Mouse (Mus musculus) MEL (cell line): ENCODE data around the gene Arel1. TPM values are rescaled to one million over a fixed set of nuclear protein-coding genes. Genes with fewer than 3 reads are reported as not detected.

ENCODE experiments used
- DNase-seq: peaks from one replicate; pipeline ENCODE4 v3.0.0; 2011; ENCODE audit warnings: low read depth, low spot score
- H3K27ac ChIP-seq: 2 replicates; pipeline ENCODE4 v1.5.1; 2012; ENCODE audit warnings: low read depth, mild to moderate bottlenecking, control low read depth, low read length, moderate library complexity; ENCODE audit not compliant: control insufficient read depth
- H3K27me3 ChIP-seq, 2 experiments: fragments of 150-350 bp in 1 of 2; sonication (generic) in 1 of 2; 2 replicates each; pipeline ENCODE4 v1.6.1; 2012; ENCODE audit warnings: low read length in 2 of 2, mild to moderate bottlenecking in 2 of 2, improper control_type of control experiment in 1 of 2, moderate library complexity in 1 of 2; ENCODE audit not compliant: insufficient read depth in 2 of 2, control insufficient read depth in 1 of 2
- H3K36me3 ChIP-seq, 2 experiments: 2 replicates each; pipeline ENCODE4 v1.6.1; 2012 to 2014; ENCODE audit warnings: low read length in 2 of 2, improper control_type of control experiment in 1 of 2, inconsistent platforms in 1 of 2, mild to moderate bottlenecking in 1 of 2; ENCODE audit not compliant: insufficient read depth in 2 of 2, control insufficient read depth in 1 of 2
- H3K4me1 ChIP-seq, 2 experiments: fragments of 150-350 bp in 1 of 2; sonication (generic) in 1 of 2; 2 replicates each; pipeline ENCODE4 v1.6.1; 2012; ENCODE audit warnings: low read length in 2 of 2, improper control_type of control experiment in 1 of 2, mild to moderate bottlenecking in 1 of 2; ENCODE audit not compliant: insufficient read depth in 2 of 2, control insufficient read depth in 1 of 2
- H3K4me3 ChIP-seq, 2 experiments: fragments of 150-350 bp in 1 of 2; sonication (generic) in 1 of 2; 2 replicates each; pipeline ENCODE4 v1.5.1; 2012; ENCODE audit warnings: low read depth in 2 of 2, low read length in 2 of 2, mild to moderate bottlenecking in 2 of 2, moderate library complexity in 2 of 2, control low read depth in 1 of 2, improper control_type of control experiment in 1 of 2; ENCODE audit not compliant: control insufficient read depth in 1 of 2, insufficient read depth in 1 of 2
- H3K79me2 ChIP-seq: 2 replicates; pipeline ENCODE4 v1.6.1; 2012; ENCODE audit warnings: mild to moderate bottlenecking, low read length, moderate library complexity; ENCODE audit not compliant: control insufficient read depth, poor library complexity, insufficient read depth
- H3K9ac ChIP-seq: 2 replicates; pipeline ENCODE4 v1.6.1; 2012; ENCODE audit warnings: low read depth, mild to moderate bottlenecking, control low read depth, low read length, moderate library complexity; ENCODE audit not compliant: control insufficient read depth, poor library complexity, severe bottlenecking
- H3K9me3 ChIP-seq: fragments of 150-350 bp; sonication (generic); replicated peaks from 2 replicates; pipeline ENCODE4 v1.6.1; 2012; ENCODE audit warnings: mild to moderate bottlenecking, low read length, improper control_type of control experiment, moderate library complexity; ENCODE audit not compliant: insufficient read depth
- CHD1 ChIP-seq: IDR thresholded peaks from 2 replicates; pipeline ENCODE4 v1.6.1; 2012; ENCODE audit warnings: low read depth, mild to moderate bottlenecking, inconsistent platforms, low read length, improper control_type of control experiment
- E2F4 ChIP-seq: IDR thresholded peaks from 2 replicates; pipeline ENCODE4 v1.6.1; 2011; ENCODE audit warnings: low read depth, low read length, improper control_type of control experiment, borderline replicate concordance
- ETS1 ChIP-seq: IDR thresholded peaks from 2 replicates; pipeline ENCODE4 v1.6.1; 2012; ENCODE audit warnings: low read depth, mild to moderate bottlenecking, inconsistent platforms, low read length, improper control_type of control experiment, moderate library complexity
- HCFC1 ChIP-seq: IDR thresholded peaks from 2 replicates; pipeline ENCODE4 v1.6.1; 2012; ENCODE audit warnings: low read depth, mild to moderate bottlenecking, inconsistent platforms, low read length, improper control_type of control experiment, moderate library complexity
- KAT2A ChIP-seq: conservative IDR thresholded peaks from 2 replicates; pipeline ENCODE4 v1.6.1; 2012; ENCODE audit warnings: low read depth, low read length, improper control_type of control experiment, inconsistent platforms
- MAZ ChIP-seq: IDR thresholded peaks from 2 replicates; pipeline ENCODE4 v1.6.1; 2012; ENCODE audit warnings: low read depth, mild to moderate bottlenecking, inconsistent platforms, low read length, improper control_type of control experiment
- MEF2A ChIP-seq: IDR thresholded peaks from 2 replicates; pipeline ENCODE4 v1.6.1; 2014; ENCODE audit warnings: low read depth, mild to moderate bottlenecking, inconsistent platforms, low read length, improper control_type of control experiment; ENCODE audit not compliant: poor library complexity, insufficient replicate concordance, severe bottlenecking; ENCODE audit errors: extremely low read depth
- MYC ChIP-seq: IDR thresholded peaks from 2 replicates; pipeline ENCODE4 v1.6.1; 2011; ENCODE audit warnings: low read depth, mild to moderate bottlenecking, low read length, improper control_type of control experiment, moderate library complexity
- NELFE ChIP-seq: IDR thresholded peaks from 2 replicates; pipeline ENCODE4 v1.6.1; 2011; ENCODE audit warnings: low read depth, low read length, improper control_type of control experiment
- POLR2A ChIP-seq, 2 experiments: IDR thresholded peaks; 2 replicates each; pipeline ENCODE4 v1.6.1; 2011 to 2012; ENCODE audit warnings: low read length in 2 of 2, mild to moderate bottlenecking in 2 of 2, control low read depth in 1 of 2, improper control_type of control experiment in 1 of 2, low read depth in 1 of 2, moderate library complexity in 1 of 2; ENCODE audit not compliant: control insufficient read depth in 1 of 2, insufficient read depth in 1 of 2, poor library complexity in 1 of 2
- SIN3A ChIP-seq: IDR thresholded peaks from 2 replicates; pipeline ENCODE4 v1.6.1; 2012; ENCODE audit warnings: low read length, improper control_type of control experiment, inconsistent platforms
- TAL1 ChIP-seq: IDR thresholded peaks from 2 replicates; pipeline ENCODE4 v1.6.1; 2012; ENCODE audit warnings: mild to moderate bottlenecking, inconsistent platforms, low read length, moderate library complexity, mixed read lengths
- USF2 ChIP-seq, 2 experiments: IDR thresholded peaks; 2 replicates each; pipeline ENCODE4 v1.6.1; 2011 to 2012; ENCODE audit warnings: improper control_type of control experiment in 2 of 2, low read length in 2 of 2, borderline replicate concordance in 1 of 2, inconsistent platforms in 1 of 2, low read depth in 1 of 2, mild to moderate bottlenecking in 1 of 2; ENCODE audit not compliant: insufficient read depth in 1 of 2
- ZC3H11A ChIP-seq: IDR thresholded peaks from 2 replicates; pipeline ENCODE4 v1.6.1; 2012; ENCODE audit warnings: low read depth, mild to moderate bottlenecking, inconsistent platforms, low read length, improper control_type of control experiment
- ZNF384 ChIP-seq: IDR thresholded peaks from 2 replicates; pipeline ENCODE4 v1.6.1; 2012; ENCODE audit warnings: low read depth, mild to moderate bottlenecking, inconsistent platforms, low read length, improper control_type of control experiment
- polyA plus RNA-seq, 2 experiments: library from polyadenylated mRNA; stranded (reverse) in 1 of 2; unstranded in 1 of 2; fragments of >175 nt in 1 of 2; fragments of >200 nt in 1 of 2; gene quantifications; 2 replicates each; pipeline versions ENCODE4 v1.2.1 to v1.2.4; 2012; ENCODE audit warnings: low replicate concordance in 2 of 2, low read depth in 1 of 2; ENCODE audit not compliant: insufficient read length in 2 of 2, insufficient read depth in 1 of 2, missing spikeins in 1 of 2
- total RNA-seq: library from RNA; depleted of rRNA; stranded (reverse); fragments of 300-350 nt; gene quantifications from 2 replicates; pipeline ENCODE4 v1.2.3, GENCODE M21; 2012

Arel1 gene
- total and polyA plus RNA-seq, 3 experiments: 37.2 to 82.5 (median 45.0) TPM

DNA sequence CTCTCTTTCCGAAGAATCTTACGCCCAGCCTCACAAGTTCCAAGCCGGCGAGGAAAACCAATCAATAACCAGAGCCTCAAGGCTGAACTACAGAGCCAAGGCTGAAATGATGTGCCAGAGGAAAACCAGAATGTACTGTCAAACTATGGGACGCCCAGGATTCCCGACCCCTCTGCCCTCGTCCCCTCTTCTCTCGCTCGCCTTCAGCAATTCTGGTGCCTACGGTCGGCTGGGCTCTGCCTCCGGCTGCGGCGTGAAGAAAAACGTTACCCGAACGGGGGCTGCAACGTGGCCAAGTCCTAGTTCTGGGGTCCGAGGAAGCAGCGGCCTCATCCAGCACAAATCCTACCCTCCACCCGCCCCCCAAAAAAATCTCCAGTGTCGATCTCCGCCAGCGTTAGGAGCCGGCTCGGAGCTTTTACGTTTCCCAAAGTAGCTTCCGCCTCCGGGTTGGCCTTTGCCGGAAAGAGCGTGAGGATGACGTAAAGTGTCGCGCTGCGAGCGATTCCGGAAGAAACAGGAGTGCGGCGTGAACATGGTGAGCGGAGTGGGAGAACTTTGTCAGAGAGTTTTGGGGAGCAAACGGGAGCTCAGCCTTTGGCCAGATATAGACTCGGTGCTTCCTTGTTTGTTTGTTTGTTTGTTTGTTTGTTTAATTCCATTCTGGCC lies at the start of gene Arel1, which contains the start of gene Fcf1 (continued):
- TF ChIP-seq TAL1 (no peak), E2F4 (no peak), HCFC1 (peak; percentile 98), KAT2A (peak; percentile 98)

DNA sequence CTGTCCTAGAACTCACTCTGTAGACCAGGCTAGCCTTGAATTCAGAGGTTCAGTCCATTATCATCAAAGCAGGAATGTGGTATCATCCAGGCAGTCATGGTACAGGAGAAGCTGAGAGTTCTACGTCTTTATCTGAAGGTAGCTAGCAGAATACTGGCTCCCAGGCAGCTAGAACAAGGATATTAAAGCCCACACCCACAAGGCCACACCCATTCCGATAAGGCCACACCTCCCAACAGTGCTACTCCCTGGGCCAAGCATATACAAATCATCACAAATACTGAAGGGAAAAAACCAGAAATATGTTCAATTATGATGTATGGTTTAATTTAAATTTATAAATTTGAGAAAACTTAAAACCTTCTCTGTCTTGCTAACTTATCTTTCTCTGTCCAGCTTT lies 41.5 kb upstream of the Arel1 start:
- DNase-seq: peak; percentile 42
- TF ChIP-seq ETS1: no peak
- TF ChIP-seq MAZ: no peak
- no peak for TF ChIP-seq POLR2A (IDR thresholded peaks at IDR 0.05; ENCODE audit: control insufficient read depth in 1 of 2, insufficient read depth in 1 of 2, low read depth in 1 of 2, low read length in 2 of 2, poor library complexity in 1 of 2)
- TF ChIP-seq USF2 (IDR thresholded peaks at IDR 0.05; ENCODE audit: borderline replicate concordance in 1 of 2, insufficient read depth in 1 of 2, low read depth in 1 of 2, low read length in 2 of 2): no peak
- TF ChIP-seq ZNF384: no peak
- TF ChIP-seq TAL1: no peak
- TF ChIP-seq NELFE: no peak
- TF ChIP-seq ZC3H11A: no peak
- no peak for TF ChIP-seq CHD1
- TF ChIP-seq MYC: no peak
- Histone ChIP-seq H3K4me1 (0 out of 4 replicates have a peak, but pooled peaks cover 0 to 2% of the 10 kb centered on the region in 2 experiments), H3K79me2 (peaks cover 10% of the 10 kb centered on the region), H3K4me3 (no peak overlapping the region), H3K36me3 (peaks cover 0 to 33% of the 10 kb centered on the region in 2 experiments; a peak in 2 of 4 replicates), H3K9me3 (no peaks in the 10 kb centered on the region), H3K27me3 (no peaks in the 10 kb centered on the region), H3K9ac (no peak overlapping the region), H3K27ac (no peak overlapping the region)

DNA sequence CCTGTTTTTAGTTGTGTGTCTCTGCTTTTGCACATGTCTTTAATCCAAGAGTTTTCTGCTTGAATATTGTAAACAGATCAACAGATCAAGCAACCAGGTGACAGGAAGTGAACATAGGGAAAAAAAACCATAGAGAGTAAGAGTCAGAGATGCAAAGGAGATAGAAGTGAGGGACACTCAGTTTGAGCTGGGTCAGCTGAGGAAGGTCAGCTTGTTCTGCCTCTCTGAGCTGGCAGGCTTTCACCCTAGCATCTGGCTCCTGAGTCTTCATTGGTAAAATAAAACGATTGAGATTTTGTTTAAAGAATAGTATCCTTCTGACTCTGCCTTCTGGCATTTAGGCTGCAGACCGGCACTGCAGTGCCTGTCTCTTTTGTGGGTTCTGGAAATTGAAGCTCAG lies 39.8 kb upstream of the Arel1 start:
- Histone ChIP-seq H3K4me1 (peaks cover 0 to 2% of the 10 kb centered on the region in 2 experiments; a peak in 1 of 4 replicates), H3K9me3 (no peaks in the 10 kb centered on the region), H3K4me3 (no peak overlapping the region), H3K36me3 (peaks cover 4 to 32% of the 10 kb centered on the region in 2 experiments; a peak in 3 of 4 replicates), H3K9ac (no peak overlapping the region), H3K27ac (no peak overlapping the region), H3K79me2 (peaks cover 18% of the 10 kb centered on the region), H3K27me3 (no peaks in the 10 kb centered on the region)
- DNase-seq: no peak
- no peak for TF ChIP-seq MEF2A
- TF ChIP-seq SIN3A: no peak
- TF ChIP-seq ETS1: no peak
